Mouse (Mus musculus): ENCODE measurements around the gene Stt3b. TPM values are rescaled to one million over a fixed set of nuclear protein-coding genes. Genes with fewer than 3 reads are reported as not detected.

Stt3b gene
- polyA plus RNA-seq, 1 experiment from 2014 or later: 107 TPM

- no peak overlapping the region for H3K9ac ChIP-seq (replicated peaks; ENCODE audit: low read depth, low read length)
Measured at GRCm38 (mm10) chr9:115220466-115220865, 89.8 kb downstream of the Stt3b start.

GRCm38 (mm10) chr9:115217984-115218383 is 92.2 kb downstream of the Stt3b start:
- no peak overlapping the region for H3K4me2 ChIP-seq (ENCODE audit: low read depth, low read length)
- H3K9ac ChIP-seq (replicated peaks; ENCODE audit: low read depth, low read length): no peak overlapping the region
- H3K4me3 ChIP-seq (ENCODE audit: low read depth, low read length): no peak overlapping the region
- WGBS: 20% methylated on average over 9 of the region's 9 CpGs
- H3K9me3 ChIP-seq (ENCODE audit: control insufficient read depth, low read length): no peaks in the 10 kb centered on the region
- H3K27me3 ChIP-seq (ENCODE audit: control insufficient read depth, insufficient read depth, low read length): no peaks in the 10 kb centered on the region
- no peak for ATAC-seq (ENCODE audit: low read depth)
- no peaks in the 10 kb centered on the region for H3K36me3 ChIP-seq (ENCODE audit: control insufficient read depth, insufficient read depth, low read length)
- H3K27ac ChIP-seq (ENCODE audit: low read depth, low read length): no peak overlapping the region
- H3K4me1 ChIP-seq (ENCODE audit: control insufficient read depth, insufficient read depth, low read length): peaks cover 3% of the 10 kb centered on the region; the same call in 1 of the 2 replicates

More at GRCm38 (mm10) chr9:115220466-115220865, 89.8 kb downstream of the Stt3b start:
- H3K4me1 ChIP-seq (ENCODE audit: control insufficient read depth, insufficient read depth, low read length): peaks cover 3% of the 10 kb centered on the region; the same call in 1 of the 2 replicates
- no peak overlapping the region for H3K4me3 ChIP-seq (ENCODE audit: low read depth, low read length)
- 81% methylated on average over 7 of the region's 7 CpGs for WGBS
- no peaks in the 10 kb centered on the region for H3K36me3 ChIP-seq (ENCODE audit: control insufficient read depth, insufficient read depth, low read length)
- H3K27ac ChIP-seq (ENCODE audit: low read depth, low read length): no peak overlapping the region
- H3K27me3 ChIP-seq (ENCODE audit: control insufficient read depth, insufficient read depth, low read length): no peaks in the 10 kb centered on the region
- H3K9me3 ChIP-seq (ENCODE audit: control insufficient read depth, low read length): no peaks in the 10 kb centered on the region
- no peak overlapping the region for H3K4me2 ChIP-seq (ENCODE audit: low read depth, low read length)
- no peak for ATAC-seq (ENCODE audit: low read depth)

GRCm38 (mm10) chr9:115215830-115216701 is 94.2 kb downstream of the Stt3b start:
- Histone ChIP-seq H3K9ac (replicated peaks; ENCODE audit: low read depth, low read length) (no peak overlapping the region), H3K36me3 (ENCODE audit: control insufficient read depth, insufficient read depth, low read length) (no peaks in the 10 kb centered on the region), H3K9me3 (ENCODE audit: control insufficient read depth, low read length) (no peaks in the 10 kb centered on the region), H3K4me3 (ENCODE audit: low read depth, low read length) (no peak overlapping the region), H3K27me3 (ENCODE audit: control insufficient read depth, insufficient read depth, low read length) (no peaks in the 10 kb centered on the region), H3K4me1 (ENCODE audit: control insufficient read depth, insufficient read depth, low read length) (peaks cover 3% of the 10 kb centered on the region; the same call in 1 of the 2 replicates), H3K27ac (ENCODE audit: low read depth, low read length) (no peak overlapping the region), H3K4me2 (ENCODE audit: low read depth, low read length) (no peak overlapping the region)
- WGBS: 18% methylated on average over 21 of the region's 21 CpGs
- ATAC-seq (ENCODE audit: low read depth): 0 out of 2 replicates have a peak, but pooled peaks have one; percentile 21

GRCm38 (mm10) chr9:115214572-115215571 is 95.3 kb downstream of the Stt3b start:
- ATAC-seq (ENCODE audit: low read depth): no peak
- 18% methylated on average over 7 of the region's 7 CpGs for WGBS
- H3K27ac ChIP-seq (ENCODE audit: low read depth, low read length): no peak overlapping the region

GRCm38 (mm10) chr9:115213755-115214264 is 96.4 kb downstream of the Stt3b start:
- Histone ChIP-seq H3K27ac (ENCODE audit: low read depth, low read length) (no peak overlapping the region), H3K4me3 (ENCODE audit: low read depth, low read length) (no peak overlapping the region), H3K4me1 (ENCODE audit: control insufficient read depth, insufficient read depth, low read length) (peaks cover 3% of the 10 kb centered on the region; the same call in 1 of the 2 replicates), H3K9me3 (ENCODE audit: control insufficient read depth, low read length) (no peaks in the 10 kb centered on the region), H3K9ac (replicated peaks; ENCODE audit: low read depth, low read length) (no peak overlapping the region), H3K36me3 (ENCODE audit: control insufficient read depth, insufficient read depth, low read length) (no peaks in the 10 kb centered on the region), H3K27me3 (ENCODE audit: control insufficient read depth, insufficient read depth, low read length) (no peaks in the 10 kb centered on the region), H3K4me2 (ENCODE audit: low read depth, low read length) (no peak overlapping the region)
- 86% methylated on average over 5 of the region's 5 CpGs for WGBS
- no peak for ATAC-seq (ENCODE audit: low read depth)

More at GRCm38 (mm10) chr9:115214572-115215571, 95.3 kb downstream of the Stt3b start:
- Histone ChIP-seq H3K27me3 (ENCODE audit: control insufficient read depth, insufficient read depth, low read length) (no peaks in the 10 kb centered on the region), H3K4me1 (ENCODE audit: control insufficient read depth, insufficient read depth, low read length) (peaks cover 3% of the 10 kb centered on the region; the same call in 1 of the 2 replicates), H3K4me2 (ENCODE audit: low read depth, low read length) (no peak overlapping the region), H3K9me3 (ENCODE audit: control insufficient read depth, low read length) (no peaks in the 10 kb centered on the region), H3K36me3 (ENCODE audit: control insufficient read depth, insufficient read depth, low read length) (no peaks in the 10 kb centered on the region), H3K4me3 (ENCODE audit: low read depth, low read length) (no peak overlapping the region), H3K9ac (replicated peaks; ENCODE audit: low read depth, low read length) (no peak overlapping the region)

GRCm38 (mm10) chr9:115210535-115210934 is 99.7 kb downstream of the Stt3b start:
- no peaks in the 10 kb centered on the region for H3K27me3 ChIP-seq (ENCODE audit: control insufficient read depth, insufficient read depth, low read length)

GRCm38 (mm10) chr9:115209737-115210136 is 100.5 kb downstream of the Stt3b start:
- Histone ChIP-seq H3K36me3 (ENCODE audit: control insufficient read depth, insufficient read depth, low read length) (no peaks in the 10 kb centered on the region), H3K27me3 (ENCODE audit: control insufficient read depth, insufficient read depth, low read length) (no peaks in the 10 kb centered on the region), H3K4me1 (ENCODE audit: control insufficient read depth, insufficient read depth, low read length) (no peaks in the 10 kb centered on the region), H3K9me3 (ENCODE audit: control insufficient read depth, low read length) (no peaks in the 10 kb centered on the region), H3K27ac (ENCODE audit: low read depth, low read length) (no peak overlapping the region), H3K9ac (replicated peaks; ENCODE audit: low read depth, low read length) (no peak overlapping the region), H3K4me2 (ENCODE audit: low read depth, low read length) (no peak overlapping the region), H3K4me3 (ENCODE audit: low read depth, low read length) (no peak overlapping the region)
- WGBS: 89% methylated on average over 7 of the region's 7 CpGs
- ATAC-seq (ENCODE audit: low read depth): no peak

More at GRCm38 (mm10) chr9:115210535-115210934, 99.7 kb downstream of the Stt3b start:
- no peak overlapping the region for H3K4me3 ChIP-seq (ENCODE audit: low read depth, low read length)
- H3K36me3 ChIP-seq (ENCODE audit: control insufficient read depth, insufficient read depth, low read length): no peaks in the 10 kb centered on the region
- H3K9me3 ChIP-seq (ENCODE audit: control insufficient read depth, low read length): no peaks in the 10 kb centered on the region
- H3K9ac ChIP-seq (replicated peaks; ENCODE audit: low read depth, low read length): no peak overlapping the region
- H3K4me1 ChIP-seq (ENCODE audit: control insufficient read depth, insufficient read depth, low read length): no peaks in the 10 kb centered on the region; the same call in 1 of the 2 replicates
- 75% methylated on average over 12 of the region's 12 CpGs for WGBS
- no peak for ATAC-seq (ENCODE audit: low read depth)
- no peak overlapping the region for H3K4me2 ChIP-seq (ENCODE audit: low read depth, low read length)
- no peak overlapping the region for H3K27ac ChIP-seq (ENCODE audit: low read depth, low read length)

GRCm38 (mm10) chr9:115206219-115206618 is 104.0 kb downstream of the Stt3b start:
- Histone ChIP-seq H3K9me3 (ENCODE audit: control insufficient read depth, low read length) (no peaks in the 10 kb centered on the region), H3K27ac (ENCODE audit: low read depth, low read length) (no peak overlapping the region), H3K4me2 (ENCODE audit: low read depth, low read length) (no peak overlapping the region), H3K36me3 (ENCODE audit: control insufficient read depth, insufficient read depth, low read length) (no peaks in the 10 kb centered on the region), H3K4me1 (ENCODE audit: control insufficient read depth, insufficient read depth, low read length) (no peaks in the 10 kb centered on the region), H3K27me3 (ENCODE audit: control insufficient read depth, insufficient read depth, low read length) (no peaks in the 10 kb centered on the region), H3K4me3 (ENCODE audit: low read depth, low read length) (no peak overlapping the region), H3K9ac (replicated peaks; ENCODE audit: low read depth, low read length) (no peak overlapping the region)
- WGBS: 72% methylated on average over 5 of the region's 5 CpGs
- ATAC-seq (ENCODE audit: low read depth): no peak
